Mouse (Mus musculus) cerebellum, adult 2 months (tissue): Measurements from ENCODE around the gene Catip.

Source experiments
- CTCF ChIP-seq: fragments of 200-500 bp; IDR thresholded peaks from 2 replicates; pipeline ENCODE4 v1.5.1; 2011; ENCODE audit warnings: low read depth, mild to moderate bottlenecking, control low read depth, low read length, moderate library complexity, borderline replicate concordance; ENCODE audit not compliant: insufficient read depth
- POLR2A ChIP-seq: fragments of 200-500 bp; IDR thresholded peaks from 2 replicates; pipeline ENCODE4 v1.6.1; 2011; ENCODE audit warnings: low read length, control low read depth, borderline replicate concordance; ENCODE audit not compliant: insufficient read depth

GRCm38 (mm10) chr1:74338626-74339025 is 23.3 kb upstream of the Catip start:
- TF ChIP-seq CTCF (no peak), POLR2A (no peak)
